10 mouse cellular contexts compared by ENCODE assay signal in genomic region chr2:144267004-144267730, GRCm38 (mm10). TPM values are rescaled to one million over a fixed set of nuclear protein-coding genes. Genes with fewer than 3 reads are reported as not detected.
A peak's percentile ranks its signal among the peaks of the same experiment; 100 is the strongest.
DNase-seq lines count a peak whose midpoint lies in the region; ATAC-seq and TF ChIP-seq lines count a peak whose summit lies in the region.
"Had no signal": no experiment of that assay in that cellular context is flagged by ENCODE, and none has a peak within 500 bp of the region (broad histone marks: within the 10 kb centered on the region; RNA-seq: fewer than 3 reads in every experiment).

No protein-coding gene starts in this region.

- no peak for ATAC-seq in forebrain, embryonic 13.5 days
- ATAC-seq in forebrain, embryonic 15.5 days (replicated peaks): no peak
- ATAC-seq in lung, embryonic 15.5 days (ENCODE audit: borderline replicate concordance, extremely low read depth, low FRiP score, low TSS enrichment): no peak
- ATAC-seq in lung, postnatal 0 days: no peak
- no peak for ATAC-seq in intestine, embryonic 15.5 days
- no peak for ATAC-seq in megakaryocyte progenitor cell, adult 5-6 weeks (replicated peaks; ENCODE audit: poor library complexity)

- no peak overlapping the region for H3K27ac ChIP-seq in forebrain, embryonic 13.5 days
- H3K27ac ChIP-seq in forebrain, embryonic 15.5 days (replicated peaks): no peak overlapping the region
- H3K27ac ChIP-seq in lung, embryonic 15.5 days: no peak overlapping the region
- H3K27ac ChIP-seq in lung, postnatal 0 days (ENCODE audit: low read length): no peak overlapping the region
- H3K27ac ChIP-seq in intestine, embryonic 15.5 days: 0 out of 2 replicates have a peak overlapping the region, but pooled peaks have one; percentile 15
- peak overlapping the region; percentile 69 for H3K27ac ChIP-seq in small intestine, adult 2 months (ENCODE audit: insufficient read depth, low read depth, low read length)

- H3K4me2 ChIP-seq in forebrain, embryonic 13.5 days: peak overlapping the region; percentile 74
- H3K4me2 ChIP-seq in forebrain, embryonic 15.5 days (replicated peaks): no peak overlapping the region
- H3K4me2 ChIP-seq in lung, embryonic 15.5 days: peak overlapping the region; percentile 83
- no peak overlapping the region for H3K4me2 ChIP-seq in lung, postnatal 0 days (replicated peaks; ENCODE audit: low read depth, low read length)
- H3K4me2 ChIP-seq in intestine, embryonic 15.5 days (replicated peaks): peak overlapping the region; percentile 73

- TF ChIP-seq EP300 in lung, postnatal 0 days (IDR thresholded peaks at IDR 0.05): no peak

- no peak overlapping the region for H3K4me3 ChIP-seq in forebrain, embryonic 13.5 days
- no peak overlapping the region for H3K4me3 ChIP-seq in forebrain, embryonic 15.5 days
- H3K4me3 ChIP-seq in lung, embryonic 15.5 days: 0 out of 2 replicates have a peak overlapping the region, but pooled peaks have one; percentile 77
- H3K4me3 ChIP-seq in lung, postnatal 0 days (ENCODE audit: low read depth, low read length): no peak overlapping the region
- H3K4me3 ChIP-seq in intestine, embryonic 15.5 days (replicated peaks): no peak overlapping the region
- H3K4me3 ChIP-seq in small intestine, adult 2 months (ENCODE audit: low read depth, low read length): no peak overlapping the region

- no peaks in the 10 kb centered on the region for H3K36me3 ChIP-seq in forebrain, embryonic 13.5 days (ENCODE audit: poor library complexity, severe bottlenecking)
- no peaks in the 10 kb centered on the region for H3K36me3 ChIP-seq in forebrain, embryonic 15.5 days
- 0 out of 2 replicates have a peak, but pooled peaks cover 3% of the 10 kb centered on the region for H3K36me3 ChIP-seq in lung, embryonic 15.5 days
- H3K36me3 ChIP-seq in lung, postnatal 0 days (ENCODE audit: insufficient read depth, low read length): no peaks in the 10 kb centered on the region
- H3K36me3 ChIP-seq in intestine, embryonic 15.5 days: no peaks in the 10 kb centered on the region
- H3K36me3 ChIP-seq in small intestine, adult 2 months (ENCODE audit: control insufficient read depth, insufficient read depth, low read length): peaks cover 6% of the 10 kb centered on the region; the same call in 1 of the 2 replicates

- WGBS in forebrain, embryonic 13.5 days: 53% methylated on average over 5 of the region's 5 CpGs
- WGBS in forebrain, embryonic 15.5 days: 58% methylated on average over 5 of the region's 5 CpGs
- WGBS in lung, embryonic 15.5 days: 43% methylated on average over 5 of the region's 5 CpGs
- WGBS in lung, postnatal 0 days: 50% methylated on average over 5 of the region's 5 CpGs
- WGBS in intestine, embryonic 15.5 days: 46% methylated on average over 5 of the region's 5 CpGs
- WGBS in small intestine, adult 2 months: 28% methylated on average over 5 of the region's 5 CpGs

- TF ChIP-seq POLR2A in small intestine, adult 2 months (IDR thresholded peaks at IDR 0.05; ENCODE audit: low read depth, low read length): no peak

- no peak for TF ChIP-seq CTCF in lung, postnatal 0 days (IDR thresholded peaks at IDR 0.05)
- no peak for TF ChIP-seq CTCF in small intestine, adult 2 months (IDR thresholded peaks at IDR 0.05; ENCODE audit: extremely low read depth, insufficient read length, insufficient replicate concordance, low read depth, low read length)

- peaks cover 40% of the 10 kb centered on the region for H3K4me1 ChIP-seq in forebrain, embryonic 13.5 days
- peaks cover 43% of the 10 kb centered on the region for H3K4me1 ChIP-seq in forebrain, embryonic 15.5 days
- H3K4me1 ChIP-seq in lung, embryonic 15.5 days: peaks cover 50% of the 10 kb centered on the region
- H3K4me1 ChIP-seq in lung, postnatal 0 days (ENCODE audit: insufficient read depth, low read depth, low read length): peaks cover 18% of the 10 kb centered on the region
- peaks cover 18% of the 10 kb centered on the region for H3K4me1 ChIP-seq in intestine, embryonic 15.5 days (replicated peaks)
- peaks cover 6% of the 10 kb centered on the region; the same call in 1 of the 2 replicates for H3K4me1 ChIP-seq in small intestine, adult 2 months (ENCODE audit: control insufficient read depth, insufficient read depth, insufficient read length, low read length)

- H3K9ac ChIP-seq in forebrain, embryonic 13.5 days: no peak overlapping the region
- H3K9ac ChIP-seq in forebrain, embryonic 15.5 days (replicated peaks): no peak overlapping the region
- H3K9ac ChIP-seq in lung, embryonic 15.5 days: no peak overlapping the region
- no peak overlapping the region for H3K9ac ChIP-seq in lung, postnatal 0 days (replicated peaks; ENCODE audit: low read depth)
- H3K9ac ChIP-seq in intestine, embryonic 15.5 days: no peak overlapping the region

- H3K9me3 ChIP-seq in forebrain, embryonic 13.5 days (replicated peaks): no peaks in the 10 kb centered on the region
- H3K9me3 ChIP-seq in forebrain, embryonic 15.5 days: no peaks in the 10 kb centered on the region
- H3K9me3 ChIP-seq in lung, embryonic 15.5 days: no peaks in the 10 kb centered on the region
- H3K9me3 ChIP-seq in lung, postnatal 0 days (ENCODE audit: low read length): no peaks in the 10 kb centered on the region
- no peaks in the 10 kb centered on the region for H3K9me3 ChIP-seq in intestine, embryonic 15.5 days

- DNase-seq in lung, postnatal 0 days (ENCODE audit: low spot score): no peak
- DNase-seq in adrenal gland, adult (ENCODE audit: inconsistent age in 2 of 2, low spot score in 1 of 2): no peak
- DNase-seq: adrenal gland, postnatal 36 days; embryo, embryonic 11 days had no signal

- H3K27me3 ChIP-seq in forebrain, embryonic 13.5 days: no peaks in the 10 kb centered on the region
- no peaks in the 10 kb centered on the region for H3K27me3 ChIP-seq in forebrain, embryonic 15.5 days
- no peaks in the 10 kb centered on the region for H3K27me3 ChIP-seq in lung, embryonic 15.5 days
- no peaks in the 10 kb centered on the region for H3K27me3 ChIP-seq in lung, postnatal 0 days (replicated peaks; ENCODE audit: insufficient read depth, low read length)
- H3K27me3 ChIP-seq in intestine, embryonic 15.5 days (replicated peaks): no peaks in the 10 kb centered on the region
- no peaks in the 10 kb centered on the region for H3K27me3 ChIP-seq in small intestine, adult 2 months (ENCODE audit: control insufficient read depth, insufficient read depth, low read length)

RNA-seq across cellular contexts. Expression of gene Mgme1, which starts 3.3 kb away (rescaled TPM):
- 14.9 and 16.6 TPM in 2 replicates for polyA plus RNA-seq in forebrain, embryonic 13.5 days (2015; fragmentation: Nextera tagmentation; extraction: Ambion mirVana)
- polyA plus RNA-seq in forebrain, embryonic 15.5 days (2015; fragmentation: Nextera tagmentation; extraction: Ambion mirVana): 10.9 and 12.8 TPM in 2 replicates
- polyA plus RNA-seq in lung, embryonic 15.5 days (2015; fragmentation: Nextera tagmentation; extraction: Ambion mirVana): 24.2 and 25.9 TPM in 2 replicates
- polyA plus RNA-seq in lung, postnatal 0 days (2015; fragmentation: Nextera tagmentation; extraction: Ambion mirVana): 6.8 and 8.1 TPM in 2 replicates
- polyA plus RNA-seq in intestine, embryonic 15.5 days (2015; fragmentation: Nextera tagmentation; extraction: Ambion mirVana): 22.7 and 23.3 TPM in 2 replicates
- 1.0 and 1.9 TPM in 2 replicates for polyA plus RNA-seq in small intestine, adult 2 months (2012; rRNA removed)
- 16.5 and 17.7 TPM in 2 replicates for total RNA-seq in megakaryocyte progenitor cell, adult 5-6 weeks (2015)
- total RNA-seq in megakaryocyte progenitor cell, adult 5-6 weeks (2017): 30.2 and 31.0 TPM in 2 replicates

RNA-seq across cellular contexts. Expression of gene Snx5, which starts 3.5 kb away (rescaled TPM):
- 74.5 and 78.6 TPM in 2 replicates for polyA plus RNA-seq in forebrain, embryonic 13.5 days (2015; fragmentation: Nextera tagmentation; extraction: Ambion mirVana)
- 58.8 and 62.4 TPM in 2 replicates for polyA plus RNA-seq in forebrain, embryonic 15.5 days (2015; fragmentation: Nextera tagmentation; extraction: Ambion mirVana)
- polyA plus RNA-seq in lung, embryonic 15.5 days (2015; fragmentation: Nextera tagmentation; extraction: Ambion mirVana): 108 and 116 TPM in 2 replicates
- polyA plus RNA-seq in lung, postnatal 0 days (2015; fragmentation: Nextera tagmentation; extraction: Ambion mirVana): 61.2 and 68.5 TPM in 2 replicates
- polyA plus RNA-seq in intestine, embryonic 15.5 days (2015; fragmentation: Nextera tagmentation; extraction: Ambion mirVana): 131 and 140 TPM in 2 replicates
- polyA plus RNA-seq in small intestine, adult 2 months (2012; rRNA removed): 17.5 and 36.0 TPM in 2 replicates
- 269 and 285 TPM in 2 replicates for total RNA-seq in megakaryocyte progenitor cell, adult 5-6 weeks (2015)
- total RNA-seq in megakaryocyte progenitor cell, adult 5-6 weeks (2017): 297 and 304 TPM in 2 replicates

Comparison
In these comparisons a context has a peak if more than half of its experiments do, and no peak if none do; other contexts are left out.
1. H3K4me2 ChIP-seq: peak in forebrain, embryonic 13.5 days (single experiment), lung, embryonic 15.5 days (single experiment) and intestine, embryonic 15.5 days (single experiment); none in forebrain, embryonic 15.5 days (single experiment) and lung, postnatal 0 days (single experiment).
2. H3K27ac ChIP-seq: peak in intestine, embryonic 15.5 days (single experiment) and small intestine, adult 2 months (single experiment); none in forebrain, embryonic 13.5 days (single experiment), forebrain, embryonic 15.5 days (single experiment), lung, embryonic 15.5 days (single experiment) and lung, postnatal 0 days (single experiment).